Mouse (Mus musculus) MEL (cell line): ENCODE results near the gene Haao. TPM values are rescaled to one million over a fixed set of nuclear protein-coding genes. Genes with fewer than 3 reads are reported as not detected.

Experiments
- DNase-seq: peaks from one replicate; pipeline ENCODE4 v3.0.0; 2011; ENCODE audit warnings: low read depth, low spot score
- H3K27ac ChIP-seq: 2 replicates; pipeline ENCODE4 v1.5.1; 2012; ENCODE audit warnings: low read depth, mild to moderate bottlenecking, control low read depth, low read length, moderate library complexity; ENCODE audit not compliant: control insufficient read depth
- H3K27me3 ChIP-seq, 2 experiments: fragments of 150-350 bp in 1 of 2; sonication (generic) in 1 of 2; 2 replicates each; pipeline ENCODE4 v1.6.1; 2012; ENCODE audit warnings: low read length in 2 of 2, mild to moderate bottlenecking in 2 of 2, improper control_type of control experiment in 1 of 2, moderate library complexity in 1 of 2; ENCODE audit not compliant: insufficient read depth in 2 of 2, control insufficient read depth in 1 of 2
- H3K36me3 ChIP-seq, 2 experiments: 2 replicates each; pipeline ENCODE4 v1.6.1; 2012 to 2014; ENCODE audit warnings: low read length in 2 of 2, improper control_type of control experiment in 1 of 2, inconsistent platforms in 1 of 2, mild to moderate bottlenecking in 1 of 2; ENCODE audit not compliant: insufficient read depth in 2 of 2, control insufficient read depth in 1 of 2
- H3K4me1 ChIP-seq, 2 experiments: fragments of 150-350 bp in 1 of 2; sonication (generic) in 1 of 2; 2 replicates each; pipeline ENCODE4 v1.6.1; 2012; ENCODE audit warnings: low read length in 2 of 2, improper control_type of control experiment in 1 of 2, mild to moderate bottlenecking in 1 of 2; ENCODE audit not compliant: insufficient read depth in 2 of 2, control insufficient read depth in 1 of 2
- H3K4me3 ChIP-seq, 2 experiments: fragments of 150-350 bp in 1 of 2; sonication (generic) in 1 of 2; 2 replicates each; pipeline ENCODE4 v1.5.1; 2012; ENCODE audit warnings: low read depth in 2 of 2, low read length in 2 of 2, mild to moderate bottlenecking in 2 of 2, moderate library complexity in 2 of 2, control low read depth in 1 of 2, improper control_type of control experiment in 1 of 2; ENCODE audit not compliant: control insufficient read depth in 1 of 2, insufficient read depth in 1 of 2
- H3K79me2 ChIP-seq: 2 replicates; pipeline ENCODE4 v1.6.1; 2012; ENCODE audit warnings: mild to moderate bottlenecking, low read length, moderate library complexity; ENCODE audit not compliant: control insufficient read depth, poor library complexity, insufficient read depth
- H3K9ac ChIP-seq: 2 replicates; pipeline ENCODE4 v1.6.1; 2012; ENCODE audit warnings: low read depth, mild to moderate bottlenecking, control low read depth, low read length, moderate library complexity; ENCODE audit not compliant: control insufficient read depth, poor library complexity, severe bottlenecking
- H3K9me3 ChIP-seq: fragments of 150-350 bp; sonication (generic); replicated peaks from 2 replicates; pipeline ENCODE4 v1.6.1; 2012; ENCODE audit warnings: mild to moderate bottlenecking, low read length, improper control_type of control experiment, moderate library complexity; ENCODE audit not compliant: insufficient read depth
- BHLHE40 ChIP-seq: IDR thresholded peaks from 2 replicates; pipeline ENCODE4 v1.6.1; 2012; ENCODE audit warnings: low read depth, mild to moderate bottlenecking, inconsistent platforms, low read length, improper control_type of control experiment, borderline replicate concordance
- CHD1 ChIP-seq: IDR thresholded peaks from 2 replicates; pipeline ENCODE4 v1.6.1; 2012; ENCODE audit warnings: low read depth, mild to moderate bottlenecking, inconsistent platforms, low read length, improper control_type of control experiment
- CTCF ChIP-seq, 3 experiments: IDR thresholded peaks in 2 of 3; conservative IDR thresholded peaks in 1 of 3; 2 replicates each; pipeline ENCODE4 v1.5.1; 2011 to 2012; ENCODE audit warnings: low read length in 3 of 3, low read depth in 2 of 3, mild to moderate bottlenecking in 2 of 3, improper control_type of control experiment in 1 of 3, inconsistent platforms in 1 of 3, mixed read lengths in 1 of 3, moderate library complexity in 1 of 3; ENCODE audit not compliant: control insufficient read depth in 1 of 3, insufficient read depth in 1 of 3, poor library complexity in 1 of 3, severe bottlenecking in 1 of 3
- E2F4 ChIP-seq: IDR thresholded peaks from 2 replicates; pipeline ENCODE4 v1.6.1; 2011; ENCODE audit warnings: low read depth, low read length, improper control_type of control experiment, borderline replicate concordance
- ELF1 ChIP-seq: IDR thresholded peaks from 2 replicates; pipeline ENCODE4 v1.6.1; 2014; ENCODE audit warnings: low read depth, mild to moderate bottlenecking, inconsistent platforms, low read length, improper control_type of control experiment, moderate library complexity
- ETS1 ChIP-seq: IDR thresholded peaks from 2 replicates; pipeline ENCODE4 v1.6.1; 2012; ENCODE audit warnings: low read depth, mild to moderate bottlenecking, inconsistent platforms, low read length, improper control_type of control experiment, moderate library complexity
- GABPA ChIP-seq: IDR thresholded peaks from 2 replicates; pipeline ENCODE4 v1.6.1; 2012; ENCODE audit warnings: low read depth, mild to moderate bottlenecking, inconsistent platforms, low read length, improper control_type of control experiment, moderate library complexity
- GATA1 ChIP-seq: IDR thresholded peaks from 2 replicates; pipeline ENCODE4 v1.6.1; 2011; ENCODE audit warnings: low read depth, low read length, improper control_type of control experiment
- HCFC1 ChIP-seq: IDR thresholded peaks from 2 replicates; pipeline ENCODE4 v1.6.1; 2012; ENCODE audit warnings: low read depth, mild to moderate bottlenecking, inconsistent platforms, low read length, improper control_type of control experiment, moderate library complexity
- KAT2A ChIP-seq: conservative IDR thresholded peaks from 2 replicates; pipeline ENCODE4 v1.6.1; 2012; ENCODE audit warnings: low read depth, low read length, improper control_type of control experiment, inconsistent platforms
- MAFK ChIP-seq: IDR thresholded peaks from 2 replicates; pipeline ENCODE4 v1.6.1; 2011; ENCODE audit warnings: low read depth, mild to moderate bottlenecking, low read length, improper control_type of control experiment, borderline replicate concordance
- MAX ChIP-seq: IDR thresholded peaks from 2 replicates; pipeline ENCODE4 v1.6.1; 2011; ENCODE audit warnings: low read length, improper control_type of control experiment
- MAZ ChIP-seq: IDR thresholded peaks from 2 replicates; pipeline ENCODE4 v1.6.1; 2012; ENCODE audit warnings: low read depth, mild to moderate bottlenecking, inconsistent platforms, low read length, improper control_type of control experiment
- MXI1 ChIP-seq: IDR thresholded peaks from 2 replicates; pipeline ENCODE4 v1.6.1; 2011; ENCODE audit warnings: mild to moderate bottlenecking, low read depth, low read length, improper control_type of control experiment
- MYC ChIP-seq: IDR thresholded peaks from 2 replicates; pipeline ENCODE4 v1.6.1; 2011; ENCODE audit warnings: low read depth, mild to moderate bottlenecking, low read length, improper control_type of control experiment, moderate library complexity
- NELFE ChIP-seq: IDR thresholded peaks from 2 replicates; pipeline ENCODE4 v1.6.1; 2011; ENCODE audit warnings: low read depth, low read length, improper control_type of control experiment
- NRF1 ChIP-seq: IDR thresholded peaks from 2 replicates; pipeline ENCODE4 v1.6.1; 2014; ENCODE audit warnings: low read depth, mild to moderate bottlenecking, inconsistent platforms, low read length, improper control_type of control experiment, moderate library complexity; ENCODE audit not compliant: poor library complexity, insufficient read depth, severe bottlenecking
- POLR2A ChIP-seq, 2 experiments: IDR thresholded peaks; 2 replicates each; pipeline ENCODE4 v1.6.1; 2011 to 2012; ENCODE audit warnings: low read length in 2 of 2, mild to moderate bottlenecking in 2 of 2, control low read depth in 1 of 2, improper control_type of control experiment in 1 of 2, low read depth in 1 of 2, moderate library complexity in 1 of 2; ENCODE audit not compliant: control insufficient read depth in 1 of 2, insufficient read depth in 1 of 2, poor library complexity in 1 of 2
- POLR2AphosphoS2 ChIP-seq: IDR thresholded peaks from 2 replicates; pipeline ENCODE4 v1.6.1; 2011; ENCODE audit warnings: low read length, improper control_type of control experiment
- RCOR1 ChIP-seq: IDR thresholded peaks from 2 replicates; pipeline ENCODE4 v1.6.1; 2012; ENCODE audit warnings: low read depth, mild to moderate bottlenecking, inconsistent platforms, low read length, improper control_type of control experiment
- SIN3A ChIP-seq: IDR thresholded peaks from 2 replicates; pipeline ENCODE4 v1.6.1; 2012; ENCODE audit warnings: low read length, improper control_type of control experiment, inconsistent platforms
- SMC3 ChIP-seq: IDR thresholded peaks from 2 replicates; pipeline ENCODE4 v1.6.1; 2011; ENCODE audit warnings: low read depth, low read length, improper control_type of control experiment
- TAL1 ChIP-seq: IDR thresholded peaks from 2 replicates; pipeline ENCODE4 v1.6.1; 2012; ENCODE audit warnings: mild to moderate bottlenecking, inconsistent platforms, low read length, moderate library complexity, mixed read lengths
- TBP ChIP-seq: IDR thresholded peaks from 2 replicates; pipeline ENCODE4 v1.8.0; 2011; ENCODE audit warnings: low read depth, low read length, improper control_type of control experiment
- TCF12 ChIP-seq: IDR thresholded peaks from 2 replicates; pipeline ENCODE4 v1.6.1; 2014; ENCODE audit warnings: low read depth, mild to moderate bottlenecking, inconsistent platforms, low read length, improper control_type of control experiment, moderate library complexity
- UBTF ChIP-seq: IDR thresholded peaks from 2 replicates; pipeline ENCODE4 v1.6.1; 2012; ENCODE audit warnings: low read depth, mild to moderate bottlenecking, inconsistent platforms, low read length, improper control_type of control experiment, moderate library complexity, borderline replicate concordance; ENCODE audit not compliant: insufficient read depth
- ZNF384 ChIP-seq: IDR thresholded peaks from 2 replicates; pipeline ENCODE4 v1.6.1; 2012; ENCODE audit warnings: low read depth, mild to moderate bottlenecking, inconsistent platforms, low read length, improper control_type of control experiment
- polyA plus RNA-seq, 2 experiments: library from polyadenylated mRNA; stranded (reverse) in 1 of 2; unstranded in 1 of 2; fragments of >175 nt in 1 of 2; fragments of >200 nt in 1 of 2; gene quantifications; 2 replicates each; pipeline versions ENCODE4 v1.2.1 to v1.2.4; 2012; ENCODE audit warnings: low replicate concordance in 2 of 2, low read depth in 1 of 2; ENCODE audit not compliant: insufficient read length in 2 of 2, insufficient read depth in 1 of 2, missing spikeins in 1 of 2
- total RNA-seq: library from RNA; depleted of rRNA; stranded (reverse); fragments of 300-350 nt; gene quantifications from 2 replicates; pipeline ENCODE4 v1.2.3, GENCODE M21; 2012

The Haao gene
- total and polyA plus RNA-seq, 3 experiments: 1.5 to 2.8 TPM; not detected in 1

GRCm38 (mm10) chr17:83861444-83862133 lies 13.8 kb upstream of the Haao start:
- peaks cover 0 to 23% of the 10 kb centered on the region in 2 experiments; a peak in 2 of 4 replicates for H3K36me3 ChIP-seq
- H3K79me2 ChIP-seq: peaks cover 2% of the 10 kb centered on the region; the same call in 1 of the 2 replicates
- no peaks in the 10 kb centered on the region for H3K9me3 ChIP-seq
- H3K27me3 ChIP-seq: no peaks in the 10 kb centered on the region
- peak overlapping the region; percentile 79 to 97 for H3K4me3 ChIP-seq
- peak overlapping the region; percentile 73 for H3K27ac ChIP-seq
- peak overlapping the region; percentile 97 for H3K9ac ChIP-seq
- peak; percentile 96 for DNase-seq
- TF ChIP-seq TAL1 (no peak), MYC (0 out of 2 replicates have a peak, but pooled peaks have one; percentile 18), MXI1 (peak; percentile 53), TBP (peak; percentile 99), HCFC1 (0 out of 2 replicates have a peak, but pooled peaks have one; percentile 45), CTCF (IDR thresholded peaks at IDR 0.05 in 2 of 3, conservative IDR thresholded peaks at IDR 0.05 in 1 of 3; ENCODE audit: control insufficient read depth in 1 of 3, insufficient read depth in 1 of 3, low read depth in 2 of 3, low read length in 3 of 3, poor library complexity in 1 of 3, severe bottlenecking in 1 of 3) (0 out of 6 replicates have a peak, but pooled peaks of 1 of the 3 experiments have one; percentile 3), E2F4 (peak; percentile 75), NELFE (peak; percentile 58; the same call in 1 of the 2 replicates), MAFK (peak; percentile 99), TCF12 (peak; percentile 27; the same call in 1 of the 2 replicates), SIN3A (peak; percentile 49; the same call in 1 of the 2 replicates), RCOR1 (no peak), BHLHE40 (no peak), ZNF384 (no peak), NRF1 (peak; percentile 89), SMC3 (no peak), KAT2A (no peak; the same call in 1 of the 2 replicates), GABPA (no peak), CHD1 (no peak), ETS1 (peak; percentile 8; the same call in 1 of the 2 replicates), ELF1 (peak; percentile 87), MAZ (no peak), UBTF (peak; percentile 83; the same call in 1 of the 2 replicates), MAX (no peak), GATA1 (0 out of 2 replicates have a peak, but pooled peaks have one; percentile 20), POLR2AphosphoS2 (no peak), POLR2A (IDR thresholded peaks at IDR 0.05; ENCODE audit: control insufficient read depth in 1 of 2, insufficient read depth in 1 of 2, low read depth in 1 of 2, low read length in 2 of 2, poor library complexity in 1 of 2) (peak; percentile 47 to 49; a peak in 2 of 4 replicates)
- H3K4me1 ChIP-seq: peaks cover 12 to 22% of the 10 kb centered on the region in 2 experiments
